Mouse (Mus musculus) embryonic facial prominence, embryonic 10.5 days (tissue): ENCODE measurements around the gene Gabrr3. TPM values are rescaled to one million over a fixed set of nuclear protein-coding genes. Genes with fewer than 3 reads are reported as not detected.
A peak's percentile ranks its signal among the peaks of the same experiment; 100 is the strongest.
"Not testable (repeated sequence)": the region's sequence is repeated elsewhere in the genome, so short reads cannot be mapped to it uniquely, and the experiment has no call there.

Source experiments
- DNase-seq: peaks from one replicate; pipeline ENCODE4 v3.0.0-alpha.2; 2017; ENCODE audit warnings: low spot score
- H3K27ac ChIP-seq: fragments of 300-500 bp; sonication (generic); replicated peaks from 2 replicates; pipeline ENCODE4 v1.5.1; 2016; ENCODE audit warnings: mild to moderate bottlenecking
- H3K27me3 ChIP-seq: fragments of 300-500 bp; sonication (generic); replicated peaks from 2 replicates; pipeline ENCODE4 v1.6.1; 2016; ENCODE audit warnings: low read depth, mild to moderate bottlenecking; ENCODE audit not compliant: poor library complexity, severe bottlenecking
- H3K36me3 ChIP-seq: fragments of 300-500 bp; sonication (generic); replicated peaks from 2 replicates; pipeline ENCODE4 v1.6.1; 2016; ENCODE audit warnings: mild to moderate bottlenecking, moderate library complexity
- H3K4me1 ChIP-seq: fragments of 300-500 bp; sonication (generic); 2 replicates; pipeline ENCODE4 v1.6.1; 2016
- H3K4me3 ChIP-seq: fragments of 300-500 bp; sonication (generic); 2 replicates; pipeline ENCODE4 v1.5.1; 2016; ENCODE audit warnings: mild to moderate bottlenecking, moderate library complexity
- H3K9me3 ChIP-seq: fragments of 300-500 bp; sonication (generic); 2 replicates; pipeline ENCODE4 v1.6.1; 2016; ENCODE audit warnings: mild to moderate bottlenecking
- WGBS: fragments of 180-500 bp; shearing (Covaris S2); methylation state at CpG from one replicate; pipeline ENCODE4 v1.1.7; 2016; 5-methylcytosine and 5-hydroxymethylcytosine counted together
- polyA plus RNA-seq: library from polyadenylated mRNA; unstranded; fragments of >200 nt; fragmentation: Nextera tagmentation; extraction: Ambion mirVana; gene quantifications from 2 replicates; pipeline ENCODE4 v1.2.1, GENCODE M21; 2016

Gene Gabrr3
- polyA plus RNA-seq, 1 experiment from 2014 or later = 0.06 TPM

DNA sequence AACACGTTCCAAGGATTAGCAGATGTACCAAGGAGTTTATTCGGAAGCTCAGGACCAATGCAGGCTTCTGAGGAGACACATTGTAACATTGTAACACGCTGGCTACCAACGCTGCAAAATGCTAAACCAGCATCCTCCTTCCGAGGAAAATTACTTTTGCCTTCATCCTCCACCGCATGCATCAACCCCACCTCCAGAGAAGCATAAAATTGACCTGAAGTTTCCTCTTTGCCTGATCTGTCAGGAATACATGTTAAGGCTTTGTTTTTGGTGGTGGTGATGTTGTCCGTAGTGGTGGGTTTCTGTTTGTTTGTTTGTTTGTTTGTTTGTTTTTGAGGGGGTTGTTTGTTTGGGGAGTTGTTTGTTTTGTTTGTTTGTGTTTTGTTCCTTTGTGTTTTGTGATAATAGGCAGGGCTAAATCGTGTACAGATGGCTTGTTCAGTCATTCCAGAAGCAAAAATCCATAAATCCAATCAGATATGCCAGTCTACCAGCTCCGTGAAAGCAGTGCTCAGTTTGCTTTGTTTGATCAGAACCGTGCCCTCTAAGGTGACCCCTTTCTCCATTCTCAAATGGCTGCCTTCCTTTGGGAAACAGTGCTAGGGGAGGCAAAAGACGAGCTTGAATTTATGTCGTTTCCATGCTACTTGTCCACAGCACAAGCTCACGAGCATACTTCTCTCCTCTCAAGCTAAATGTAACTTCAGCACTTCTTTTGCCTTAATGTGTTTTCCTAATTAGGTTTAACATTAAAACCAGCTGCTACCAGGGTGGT, 14.6 kb downstream of the Gabrr3 start:
- no peaks in the 10 kb centered on the region for H3K36me3 ChIP-seq
- H3K4me3 ChIP-seq = no peak overlapping the region
- peaks cover 7% of the 10 kb centered on the region for H3K4me1 ChIP-seq
- WGBS = 54% methylated on average over 13 of the region's 13 CpGs
- no peaks in the 10 kb centered on the region for H3K27me3 ChIP-seq
- peak overlapping the region; percentile 30; the same call in 1 of the 2 replicates for H3K27ac ChIP-seq
- no peak for DNase-seq
- no peaks in the 10 kb centered on the region for H3K9me3 ChIP-seq

DNA sequence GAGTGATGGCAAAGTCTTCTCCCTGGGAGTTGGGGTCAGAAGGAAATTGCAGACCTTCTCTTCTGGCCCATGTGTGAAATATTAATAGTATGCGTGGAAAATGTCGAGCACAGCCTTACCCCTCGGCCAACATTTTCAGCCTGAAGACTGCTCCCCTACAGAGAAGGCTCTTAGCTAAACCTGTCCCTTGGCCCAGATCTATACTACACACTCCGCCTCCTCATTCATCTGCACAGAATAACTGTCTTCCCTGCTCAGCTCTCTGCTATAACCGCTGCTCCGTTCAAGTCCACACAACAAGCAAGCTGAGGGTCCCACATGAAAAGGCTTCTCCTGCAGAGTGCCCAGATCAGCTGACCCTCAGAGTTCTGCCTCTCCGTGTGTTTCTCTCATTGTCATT, 20.8 kb downstream of the Gabrr3 start:
- Histone ChIP-seq H3K27me3 (no peaks in the 10 kb centered on the region), H3K27ac (no peak overlapping the region), H3K4me1 (no peaks in the 10 kb centered on the region), H3K36me3 (no peaks in the 10 kb centered on the region), H3K4me3 (no peak overlapping the region), H3K9me3 (no peaks in the 10 kb centered on the region)
- DNase-seq = no peak
- 74% methylated on average over 7 of the region's 7 CpGs for WGBS

DNA sequence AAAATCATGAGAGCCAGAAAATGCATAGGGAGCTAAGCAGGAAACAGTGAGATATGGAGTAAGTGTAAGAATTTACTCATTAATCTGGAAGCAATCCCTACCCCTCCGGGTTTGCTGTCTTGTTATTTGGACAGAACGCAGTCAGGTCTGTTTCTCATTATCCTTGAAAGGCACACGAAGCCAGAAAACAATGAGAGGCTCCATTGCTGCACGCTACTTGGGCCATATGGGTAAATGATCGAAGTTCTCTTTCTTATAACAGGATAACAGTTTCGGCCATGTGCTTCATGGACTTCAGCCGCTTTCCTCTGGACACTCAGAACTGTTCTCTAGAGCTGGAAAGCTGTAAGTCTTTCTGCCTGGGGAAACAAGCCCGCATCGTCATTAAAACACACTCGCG, 26.0 kb downstream of the Gabrr3 start:
- H3K4me3 ChIP-seq = no peak overlapping the region
- WGBS = 45% methylated on average over 11 of the region's 11 CpGs
- 0 out of 2 replicates have a peak, but pooled peaks cover 3% of the 10 kb centered on the region for H3K4me1 ChIP-seq
- no peaks in the 10 kb centered on the region for H3K9me3 ChIP-seq
- H3K27ac ChIP-seq = peak overlapping the region; percentile 69
- no peaks in the 10 kb centered on the region for H3K27me3 ChIP-seq
- peak; percentile 23 for DNase-seq
- no peaks in the 10 kb centered on the region for H3K36me3 ChIP-seq

DNA sequence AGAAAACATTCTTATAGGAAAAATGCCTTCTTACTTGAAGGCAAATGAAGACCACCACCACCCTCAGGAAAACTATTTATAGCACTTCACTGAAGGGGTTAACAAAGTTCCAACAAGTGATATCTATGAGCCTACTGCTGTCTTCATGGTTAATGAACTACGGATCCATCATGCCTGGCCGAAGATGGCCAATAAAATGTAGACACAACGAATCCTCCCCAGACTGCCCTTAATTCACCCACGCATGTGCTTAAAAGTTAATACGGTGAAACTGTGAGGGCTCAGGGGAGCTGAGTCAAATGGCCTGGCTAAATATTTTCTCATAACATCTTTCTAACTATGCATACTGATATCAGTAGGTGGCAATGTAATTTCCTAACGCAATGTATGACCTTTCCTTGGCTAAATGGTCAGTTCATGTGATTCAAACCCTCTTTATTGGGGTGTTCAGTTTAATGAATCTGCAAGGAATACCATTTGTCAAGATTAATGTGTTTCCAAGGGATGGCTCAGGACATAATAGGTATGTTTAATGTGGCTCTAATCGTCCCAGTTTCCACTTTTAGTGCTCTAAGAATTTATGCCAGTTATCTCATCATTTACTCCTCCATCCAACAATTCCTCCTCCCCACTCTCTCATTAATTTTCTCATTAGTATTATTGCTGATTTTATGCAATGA, 37.9 kb downstream of the Gabrr3 start:
- H3K9me3 ChIP-seq = no peaks in the 10 kb centered on the region
- H3K27ac ChIP-seq = no peak overlapping the region
- H3K27me3 ChIP-seq = no peaks in the 10 kb centered on the region
- 94% methylated on average over 7 of the region's 7 CpGs for WGBS
- H3K4me1 ChIP-seq = no peaks in the 10 kb centered on the region
- H3K36me3 ChIP-seq = no peaks in the 10 kb centered on the region
- no peak for DNase-seq
- no peak overlapping the region for H3K4me3 ChIP-seq

DNA sequence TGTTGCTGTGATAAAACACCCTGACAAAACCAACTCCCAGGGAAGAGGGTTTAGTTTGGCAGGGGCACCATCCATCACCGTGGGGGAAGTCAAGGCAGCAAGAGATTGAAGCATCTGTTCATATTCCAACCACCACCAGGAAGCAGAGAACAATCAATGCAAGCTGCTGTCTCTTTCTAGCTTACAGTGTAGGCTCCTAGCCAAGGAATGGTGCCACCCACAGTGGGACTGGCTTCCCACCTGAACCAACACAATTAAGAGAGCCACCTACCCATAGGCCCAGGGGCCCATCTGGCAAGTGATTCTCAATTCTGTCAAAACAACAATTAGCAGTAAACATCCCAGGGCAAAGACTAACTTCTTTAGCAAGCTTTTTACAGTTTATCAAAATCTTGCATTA, 41.0 kb downstream of the Gabrr3 start:
- 87% methylated on average over 1 of the region's 1 CpGs for WGBS
- H3K9me3 ChIP-seq = no peaks in the 10 kb centered on the region
- H3K4me1 ChIP-seq = no peaks in the 10 kb centered on the region
- no peak overlapping the region for H3K27ac ChIP-seq
- no peak overlapping the region for H3K4me3 ChIP-seq
- no peak for DNase-seq
- H3K36me3 ChIP-seq = no peaks in the 10 kb centered on the region
- H3K27me3 ChIP-seq = no peaks in the 10 kb centered on the region

DNA sequence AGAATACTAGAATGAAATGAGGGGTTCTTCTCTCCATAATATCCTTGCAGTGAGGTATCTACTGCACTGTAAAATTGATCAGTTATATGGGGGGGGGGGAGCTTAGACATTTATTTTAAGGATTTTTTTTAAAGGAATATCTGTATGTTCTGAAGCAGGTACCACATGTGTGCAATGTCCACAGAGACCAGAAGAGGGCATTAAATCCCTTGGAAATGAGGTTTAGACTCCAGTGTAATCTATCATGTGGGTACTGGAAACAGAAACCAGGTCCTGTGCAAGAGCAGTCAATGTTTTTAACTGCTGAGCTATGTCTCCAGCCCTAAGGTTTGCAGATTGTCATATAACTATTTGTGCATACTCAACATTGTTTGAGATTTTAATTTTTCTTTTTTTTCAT, 42.0 kb downstream of the Gabrr3 start:
- no peak for DNase-seq
- no peaks in the 10 kb centered on the region for H3K27me3 ChIP-seq
- no peaks in the 10 kb centered on the region for H3K36me3 ChIP-seq
- no peak overlapping the region for H3K27ac ChIP-seq
- H3K4me1 ChIP-seq = no peaks in the 10 kb centered on the region
- no peak overlapping the region for H3K4me3 ChIP-seq
- no peaks in the 10 kb centered on the region for H3K9me3 ChIP-seq

DNA sequence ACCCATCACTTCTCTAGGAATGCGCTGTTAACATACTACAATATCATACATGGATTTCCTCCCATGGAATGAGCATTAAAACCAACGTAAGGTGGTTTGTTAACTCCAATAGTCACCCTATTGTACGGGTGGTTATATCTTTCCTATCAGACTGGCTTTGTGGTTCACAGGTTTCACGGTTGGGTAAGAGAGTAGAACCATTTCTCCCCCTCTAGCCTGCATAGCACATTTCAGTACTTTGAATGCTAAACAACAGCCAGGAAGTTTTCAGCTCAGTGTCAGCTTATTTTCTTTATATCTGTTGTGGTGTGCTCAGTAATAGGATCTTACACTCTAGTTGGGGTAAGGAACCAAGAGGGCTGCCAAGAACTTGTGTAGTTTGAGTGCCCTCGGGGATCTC, 44.7 kb downstream of the Gabrr3 start:
- DNase-seq = no peak
- WGBS = 87% methylated on average over 5 of the region's 5 CpGs
- Histone ChIP-seq H3K4me1 (no peaks in the 10 kb centered on the region), H3K4me3 (no peak overlapping the region), H3K36me3 (no peaks in the 10 kb centered on the region), H3K27ac (no peak overlapping the region), H3K27me3 (no peaks in the 10 kb centered on the region), H3K9me3 (no peaks in the 10 kb centered on the region)

DNA sequence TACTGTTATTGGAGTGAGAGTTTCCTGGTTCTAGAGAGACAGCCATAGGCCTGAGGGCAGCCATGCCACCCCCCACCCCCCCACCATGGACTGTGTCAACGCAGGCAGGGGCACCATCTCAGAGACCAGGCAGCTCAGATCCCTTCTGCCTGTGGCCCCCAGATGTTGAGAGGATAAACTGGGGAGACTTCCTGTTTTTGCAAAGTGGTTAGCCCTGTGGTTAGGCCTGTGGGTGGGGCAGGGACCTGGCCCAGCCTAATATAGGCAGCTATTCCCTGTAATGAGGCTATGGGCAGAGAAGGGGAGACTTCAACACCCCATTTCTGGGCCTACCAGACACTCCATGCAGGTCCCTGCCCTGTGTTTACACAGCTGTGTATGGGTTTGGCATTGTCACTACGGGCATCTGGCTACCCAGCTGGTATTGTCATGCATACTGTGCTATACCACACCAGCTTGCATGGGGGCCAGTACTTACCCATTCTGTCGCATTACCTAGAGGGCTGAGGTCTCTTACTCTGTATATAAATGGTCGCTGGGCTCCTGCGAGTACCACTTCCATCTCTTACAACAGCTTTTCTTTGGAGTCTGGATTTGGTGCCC, 52.2 kb downstream of the Gabrr3 start:
- WGBS = 73% methylated on average over 5 of the region's 5 CpGs
- H3K4me1 ChIP-seq, H3K27me3 ChIP-seq, DNase-seq, H3K27ac ChIP-seq, H3K36me3 ChIP-seq, H3K4me3 ChIP-seq, H3K9me3 ChIP-seq: not testable (repeated sequence)

DNA sequence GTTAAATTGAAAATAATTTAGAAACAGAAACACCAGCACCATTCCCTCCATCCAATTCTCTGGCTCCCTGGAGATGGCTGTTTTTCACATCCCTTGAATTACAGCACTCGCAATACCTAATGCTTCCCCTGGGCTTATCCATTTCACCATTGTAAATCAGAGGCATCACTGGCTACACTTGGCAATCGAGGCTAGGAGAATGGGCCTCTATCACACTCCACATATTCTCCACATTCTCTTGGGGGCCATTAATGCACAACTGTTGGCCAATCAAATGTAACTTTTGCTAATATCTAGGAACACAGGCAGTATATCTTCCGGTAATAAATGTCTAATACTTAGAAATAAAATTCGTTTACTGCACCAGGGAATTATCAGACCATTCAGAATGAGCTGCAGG, 56.4 kb downstream of the Gabrr3 start:
- H3K4me1 ChIP-seq = no peaks in the 10 kb centered on the region

DNA sequence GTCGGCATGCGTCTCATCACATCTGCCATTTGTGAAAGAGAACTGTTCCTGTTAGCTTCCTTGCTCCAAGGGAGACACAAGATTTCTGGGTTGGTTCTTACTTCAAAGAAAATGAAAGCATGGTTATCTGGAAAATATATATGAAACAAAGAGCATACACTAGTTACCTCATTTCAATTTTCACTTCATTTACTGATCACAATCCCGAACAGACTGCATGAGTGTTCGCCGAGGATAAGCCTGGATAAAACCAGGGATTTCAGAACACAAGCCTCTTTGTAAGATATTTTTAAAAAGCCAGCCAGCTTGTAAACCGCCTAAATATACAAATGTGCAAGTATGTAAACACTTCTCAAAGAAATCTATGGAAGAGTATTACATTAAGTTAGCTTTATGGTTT, 56.8 kb downstream of the Gabrr3 start:
- no peak overlapping the region for H3K27ac ChIP-seq
- H3K4me1 ChIP-seq = no peaks in the 10 kb centered on the region
- no peaks in the 10 kb centered on the region for H3K36me3 ChIP-seq
- 93% methylated on average over 6 of the region's 6 CpGs for WGBS
- no peaks in the 10 kb centered on the region for H3K27me3 ChIP-seq
- no peak for DNase-seq
- H3K9me3 ChIP-seq = 0 out of 2 replicates have a peak, but pooled peaks cover 4% of the 10 kb centered on the region
- H3K4me3 ChIP-seq = no peak overlapping the region

More for the DNA sequence above, 56.4 kb downstream of the Gabrr3 start:
- 87% methylated on average over 4 of the region's 4 CpGs for WGBS
- Histone ChIP-seq H3K4me3 (no peak overlapping the region), H3K27me3 (no peaks in the 10 kb centered on the region), H3K27ac (no peak overlapping the region), H3K36me3 (no peaks in the 10 kb centered on the region), H3K9me3 (0 out of 2 replicates have a peak, but pooled peaks cover 4% of the 10 kb centered on the region)
- no peak for DNase-seq

DNA sequence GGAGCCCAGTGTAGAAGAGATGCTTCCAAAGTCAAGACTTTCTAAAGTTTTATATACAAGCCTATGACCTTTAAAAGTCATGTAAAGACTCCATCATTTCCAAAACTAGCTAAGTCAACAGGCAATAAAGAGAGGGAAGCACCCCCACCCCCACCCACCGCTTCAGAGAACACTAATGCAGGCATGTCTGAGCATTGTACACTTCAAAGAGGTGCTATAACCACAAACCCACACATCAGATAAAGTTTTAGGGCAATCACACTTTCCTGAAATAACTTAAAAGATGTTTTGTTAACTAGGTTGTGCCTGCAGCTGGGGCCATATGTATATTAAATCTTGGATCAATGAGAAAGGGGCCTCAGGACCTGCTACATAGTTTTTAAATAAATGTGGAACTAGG, 62.7 kb downstream of the Gabrr3 start:
- no peaks in the 10 kb centered on the region for H3K27me3 ChIP-seq
- H3K4me1 ChIP-seq = peaks cover 8% of the 10 kb centered on the region
- no peak for DNase-seq
- H3K36me3 ChIP-seq = no peaks in the 10 kb centered on the region
- H3K4me3 ChIP-seq = no peak overlapping the region
- no peak overlapping the region for H3K27ac ChIP-seq
- 88% methylated on average over 1 of the region's 1 CpGs for WGBS
- no peaks in the 10 kb centered on the region for H3K9me3 ChIP-seq

DNA sequence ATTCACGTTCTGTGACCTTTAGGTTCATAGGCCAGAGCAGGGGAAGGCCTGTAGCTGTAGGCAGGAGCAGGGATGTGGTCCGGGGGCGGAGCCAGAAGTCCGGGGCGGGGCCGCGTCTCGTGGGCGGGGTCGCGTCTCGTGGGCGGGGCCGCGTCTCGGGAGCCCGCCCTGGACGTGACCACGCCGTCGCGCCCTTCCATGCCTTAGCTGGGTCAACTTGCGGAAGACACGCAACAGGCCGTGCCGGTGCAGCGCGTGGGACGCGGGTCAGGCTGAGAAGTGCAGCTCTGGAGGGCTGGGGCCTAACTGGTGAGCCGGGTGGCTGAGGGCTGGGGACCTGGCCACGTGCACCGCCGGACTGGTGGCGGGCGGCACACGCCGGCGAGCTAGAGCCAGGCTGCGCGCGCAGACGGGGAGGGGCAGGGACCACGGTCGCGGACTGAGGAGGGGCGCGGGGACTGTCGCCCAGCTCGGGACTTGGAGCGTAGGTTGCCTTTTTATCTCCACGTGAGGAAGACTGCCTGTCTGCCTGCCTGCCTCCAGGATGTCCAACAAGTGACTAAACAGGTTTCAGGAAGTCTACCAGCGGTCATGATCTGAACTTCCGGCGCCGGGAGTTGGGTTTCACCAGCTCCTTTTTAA, 64.6 kb downstream of the Gabrr3 start, which contains the start of gene Riox2:
Gene Riox2 (plus strand): TSS at position 139 of the 642 bp plus-strand sequence.
- Histone ChIP-seq H3K9me3 (no peaks in the 10 kb centered on the region), H3K36me3 (peaks cover 13% of the 10 kb centered on the region), H3K27ac (peak within 1 kb of the TSS; percentile 93), H3K27me3 (no peaks in the 10 kb centered on the region), H3K4me3 (peak within 1 kb of the TSS; percentile 79), H3K4me1 (peaks cover 8% of the 10 kb centered on the region)
- WGBS = 1% methylated on average over 56 of the region's 56 CpGs
- peak; percentile 90 for DNase-seq
